Mouse (Mus musculus) retina, adult 2 months (tissue): ENCODE measurements around the gene Cdr2l.

Experiments
- DNase-seq: peaks from one replicate; pipeline ENCODE4 v3.0.0-alpha.2; 2012; ENCODE audit warnings: low read depth, low spot score

Cdr2l gene

GRCm38 (mm10) chr11:115406858-115407401, 25.2 kb downstream of the Cdr2l start:
- no peak for DNase-seq

GRCm38 (mm10) chr11:115408266-115408920, 26.7 kb downstream of the Cdr2l start:
- no peak for DNase-seq

GRCm38 (mm10) chr11:115409556-115409955, 27.8 kb downstream of the Cdr2l start:
- DNase-seq: no peak

GRCm38 (mm10) chr11:115419531-115420237, 38.0 kb downstream of the Cdr2l start, which contains the start of the genes Atp5h and Kctd2:
TSS of gene Atp5h (minus strand) at chr11:115419962.
TSS of gene Kctd2 (plus strand) at chr11:115420128.
- peak; percentile 90 for DNase-seq

- no peak for DNase-seq
Observed at GRCm38 (mm10) chr11:115420336-115421190, 38.8 kb downstream of the Cdr2l start.

GRCm38 (mm10) chr11:115421328-115421727, 39.6 kb downstream of the Cdr2l start:
- DNase-seq: no peak

GRCm38 (mm10) chr11:115421972-115422371, 40.3 kb downstream of the Cdr2l start:
- no peak for DNase-seq

- DNase-seq: no peak
Observed at GRCm38 (mm10) chr11:115423091-115423490, 41.4 kb downstream of the Cdr2l start.

GRCm38 (mm10) chr11:115424666-115425065, 43.0 kb downstream of the Cdr2l start:
- no peak for DNase-seq

- no peak for DNase-seq
Observed at GRCm38 (mm10) chr11:115425671-115426070, 44.0 kb downstream of the Cdr2l start.

GRCm38 (mm10) chr11:115427482-115428331, 46.0 kb downstream of the Cdr2l start:
- DNase-seq: peak; percentile 53

- no peak for DNase-seq
Observed at GRCm38 (mm10) chr11:115429307-115429706, 47.6 kb downstream of the Cdr2l start.

- no peak for DNase-seq
Observed at GRCm38 (mm10) chr11:115430561-115430960, 48.8 kb downstream of the Cdr2l start.

GRCm38 (mm10) chr11:115432814-115433213, 51.1 kb downstream of the Cdr2l start:
- no peak for DNase-seq

GRCm38 (mm10) chr11:115433342-115433741, 51.6 kb downstream of the Cdr2l start:
- DNase-seq: no peak

GRCm38 (mm10) chr11:115435596-115436337, 54.1 kb downstream of the Cdr2l start:
- no peak for DNase-seq

- DNase-seq: no peak
Observed at GRCm38 (mm10) chr11:115437571-115438122, 55.9 kb downstream of the Cdr2l start.

- DNase-seq: no peak
Observed at GRCm38 (mm10) chr11:115439326-115439725, 57.6 kb downstream of the Cdr2l start.

GRCm38 (mm10) chr11:115439906-115440595, 58.3 kb downstream of the Cdr2l start, which contains the start of gene Trim80:
TSS of gene Trim80 (plus strand) at chr11:115440545.
- DNase-seq: no peak
